Mouse (Mus musculus) heart, adult 2 months (tissue): ENCODE data around the gene Gmppb.

Experiments
- CTCF ChIP-seq: fragments of 200-600 bp; IDR thresholded peaks from 2 replicates; pipeline ENCODE4 v1.8.1; 2022; ENCODE audit warnings: antibody characterized with exemption, mild to moderate bottlenecking, moderate library complexity
- EP300 ChIP-seq: fragments of 200-500 bp; IDR thresholded peaks from 2 replicates; pipeline ENCODE4 v1.6.1; 2011; ENCODE audit warnings: low read depth, low read length, control low read depth; ENCODE audit not compliant: insufficient read depth
- POLR2A ChIP-seq: fragments of 200-500 bp; IDR thresholded peaks from 2 replicates; pipeline ENCODE4 v1.6.1; 2011; ENCODE audit warnings: mild to moderate bottlenecking, low read depth, low read length, control low read depth; ENCODE audit not compliant: insufficient read depth

DNA sequence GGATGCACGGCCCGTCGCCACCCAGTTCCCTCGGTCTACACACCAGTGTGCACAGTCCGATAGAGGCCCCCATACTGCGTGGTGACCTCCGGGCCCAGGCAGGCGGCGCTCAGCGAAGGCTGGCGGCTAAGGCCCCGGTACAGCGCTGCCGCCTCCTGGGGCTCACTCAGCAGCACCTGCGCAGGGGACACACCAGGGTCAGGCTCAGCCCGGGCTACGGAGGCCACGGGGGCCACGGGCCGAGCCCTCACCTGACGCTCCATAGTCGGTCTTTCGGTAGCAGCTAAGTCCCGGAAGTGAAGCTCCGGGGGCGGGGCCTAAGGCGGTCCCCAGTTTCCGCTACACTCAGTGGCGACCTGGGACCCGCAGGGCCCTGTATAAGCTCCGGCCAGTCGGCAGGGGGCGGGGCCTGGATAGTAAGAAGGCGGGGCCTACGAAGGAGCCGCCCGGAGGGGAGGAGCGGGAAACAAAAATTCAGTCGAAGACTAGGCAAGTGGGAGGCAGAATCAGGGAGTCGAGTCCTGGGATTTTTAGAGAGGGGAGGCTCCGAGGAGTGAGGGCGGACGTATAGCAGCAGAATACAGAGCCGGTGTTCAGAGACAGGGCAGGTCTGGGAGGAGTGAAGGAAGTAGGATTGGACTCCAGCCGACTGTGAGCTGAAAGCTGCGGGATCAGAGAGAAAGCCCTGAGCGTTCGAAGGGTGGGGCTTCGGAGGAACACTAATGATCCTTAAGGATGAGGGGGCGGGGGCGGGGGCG, 45.3 kb downstream of the Gmppb start, which contains the start of gene Apeh:
- TF ChIP-seq CTCF (peak; percentile 39), POLR2A (peak; percentile 55), EP300 (no peak)
